In the genomic region with DNA sequence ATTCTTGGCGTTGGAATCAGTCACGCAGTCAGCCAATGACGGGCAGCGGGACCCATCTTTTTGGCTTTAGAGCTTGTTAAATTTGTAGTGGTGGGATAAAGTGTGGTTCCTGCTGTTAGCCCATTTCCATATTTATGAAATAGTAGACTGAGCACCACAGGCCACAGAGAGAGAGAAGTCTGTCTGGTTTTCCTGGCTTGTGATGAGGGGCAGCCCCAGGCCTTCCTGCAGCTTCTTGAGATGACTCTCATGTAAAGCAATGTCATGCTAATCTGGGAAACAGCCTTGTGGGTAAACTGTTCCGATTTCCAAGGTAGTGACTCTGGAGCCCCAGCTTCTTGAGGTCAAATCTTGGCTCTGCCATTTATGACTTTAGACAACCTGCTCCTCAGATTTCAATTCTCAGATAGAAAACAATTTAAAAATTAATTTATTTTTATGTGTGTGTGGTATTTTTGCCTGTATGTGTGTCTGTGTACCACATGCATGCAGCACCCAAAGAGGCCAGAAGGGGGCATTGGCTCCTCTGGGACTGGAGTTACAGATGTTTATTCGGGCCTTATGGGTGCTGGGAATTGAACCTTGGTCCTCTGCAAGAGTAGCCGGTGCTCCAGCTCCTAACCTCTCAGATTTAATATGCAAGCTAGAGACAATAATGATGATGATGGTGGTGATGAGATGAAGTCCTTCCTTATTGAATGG, we compare ENCODE assay signal across 2 mouse cellular contexts.
TF ChIP-seq lines count a peak whose summit lies in the region.

No protein-coding gene starts in this region.

TF ChIP-seq in CH12.LX, 34 proteins besides CTCF, POLR2A, EP300 and RAD21:
- TF ChIP-seq MAFK (IDR thresholded peaks at IDR 0.05; ENCODE audit: insufficient replicate concordance, low read length) (peak; percentile 76), MEF2A (IDR thresholded peaks at IDR 0.05; ENCODE audit: borderline replicate concordance, low read depth, low read length) (peak; percentile 96), USF2 (conservative IDR thresholded peaks at IDR 0.05; ENCODE audit: low read depth, low read length) (no peak), SMC3 (IDR thresholded peaks at IDR 0.05; ENCODE audit: low read depth, low read length) (peak; percentile 29; the same call in 1 of the 2 replicates), NRF1 (IDR thresholded peaks at IDR 0.05; ENCODE audit: low read depth, low read length) (no peak), TCF12 (IDR thresholded peaks at IDR 0.05; ENCODE audit: low read depth, low read length) (peak; percentile 96), MAZ (IDR thresholded peaks at IDR 0.05; ENCODE audit: low read depth, low read length) (peak; percentile 63; the same call in 1 of the 2 replicates), SIN3A (IDR thresholded peaks at IDR 0.05; ENCODE audit: low read length) (peak; percentile 73), GABPA (IDR thresholded peaks at IDR 0.05; ENCODE audit: insufficient replicate concordance, low read depth, low read length) (no peak), CHD2 (IDR thresholded peaks at IDR 0.05; ENCODE audit: low read length) (peak; percentile 78; the same call in 1 of the 2 replicates), JUND (conservative IDR thresholded peaks at IDR 0.05; ENCODE audit: low read depth, low read length) (peak; percentile 87), ELF1 (IDR thresholded peaks at IDR 0.05; ENCODE audit: low read depth, low read length) (peak; percentile 48; the same call in 1 of the 2 replicates), NELFE (IDR thresholded peaks at IDR 0.05; ENCODE audit: low read depth, low read length) (peak; percentile 19; the same call in 1 of the 2 replicates), MXI1 (IDR thresholded peaks at IDR 0.05; ENCODE audit: low read depth, low read length) (no peak), IRF4 (IDR thresholded peaks at IDR 0.05; ENCODE audit: low read depth, low read length) (peak; percentile 95), ZC3H11A (IDR thresholded peaks at IDR 0.05; ENCODE audit: low read depth, low read length) (no peak), KAT2A (IDR thresholded peaks at IDR 0.05; ENCODE audit: insufficient replicate concordance, low read length) (no peak), MYC (IDR thresholded peaks at IDR 0.05; ENCODE audit: low read depth, low read length) (0 out of 2 replicates have a peak, but pooled peaks have one; percentile 68), TBP (conservative IDR thresholded peaks at IDR 0.05; ENCODE audit: low read depth, low read length) (0 out of 2 replicates have a peak, but pooled peaks have one; percentile 36), ETS1 (conservative IDR thresholded peaks at IDR 0.05; ENCODE audit: low read depth, low read length) (peak; percentile 88), ZMIZ1 (IDR thresholded peaks at IDR 0.05; ENCODE audit: low read depth, low read length) (no peak; the same call in 1 of the 2 replicates), UBTF (IDR thresholded peaks at IDR 0.05; ENCODE audit: low read depth, low read length) (no peak), CHD1 (IDR thresholded peaks at IDR 0.05; ENCODE audit: low read depth, low read length) (0 out of 2 replicates have a peak, but pooled peaks have one; percentile 51), ZNF384 (IDR thresholded peaks at IDR 0.05; ENCODE audit: low read depth, low read length) (no peak), E2F4 (IDR thresholded peaks at IDR 0.05; ENCODE audit: insufficient replicate concordance, low read depth, low read length) (peak; percentile 66; the same call in 1 of the 2 replicates), ZKSCAN1 (IDR thresholded peaks at IDR 0.05; ENCODE audit: borderline replicate concordance, low read depth, low read length) (no peak), RCOR1 (conservative IDR thresholded peaks at IDR 0.05; ENCODE audit: low read depth, low read length) (peak; percentile 86), USF1 (IDR thresholded peaks at IDR 0.05; ENCODE audit: low read depth, low read length) (no peak), POLR2AphosphoS2 (IDR thresholded peaks at IDR 0.05; ENCODE audit: low read depth, low read length) (0 out of 2 replicates have a peak, but pooled peaks have one; percentile 61), MAX (IDR thresholded peaks at IDR 0.05; ENCODE audit: low read length) (peak; percentile 64; the same call in 1 of the 2 replicates), JUN (IDR thresholded peaks at IDR 0.05; ENCODE audit: insufficient read depth, low read depth, low read length) (peak; percentile 75), BHLHE40 (IDR thresholded peaks at IDR 0.05; ENCODE audit: low read depth, low read length) (peak; percentile 83), PAX5 (IDR thresholded peaks at IDR 0.05; ENCODE audit: low read length) (no peak), HCFC1 (IDR thresholded peaks at IDR 0.05; ENCODE audit: low read depth, low read length) (no peak; the same call in none of the 2 replicates)

TF ChIP-seq in MEL, 35 proteins besides CTCF, POLR2A, EP300 and RAD21:
- no peak for TF ChIP-seq SMC3 (IDR thresholded peaks at IDR 0.05; ENCODE audit: low read depth, low read length)
- TF ChIP-seq HCFC1 (IDR thresholded peaks at IDR 0.05; ENCODE audit: low read depth, low read length): no peak
- no peak for TF ChIP-seq MEF2A (IDR thresholded peaks at IDR 0.05; ENCODE audit: extremely low read depth, insufficient replicate concordance, low read depth, low read length, poor library complexity, severe bottlenecking)
- no peak for TF ChIP-seq MAFK (IDR thresholded peaks at IDR 0.05; ENCODE audit: borderline replicate concordance, low read depth, low read length)
- TF ChIP-seq TAL1 (IDR thresholded peaks at IDR 0.05; ENCODE audit: low read length): no peak
- TF ChIP-seq ZNF384 (IDR thresholded peaks at IDR 0.05; ENCODE audit: low read depth, low read length): no peak
- no peak for TF ChIP-seq TCF12 (IDR thresholded peaks at IDR 0.05; ENCODE audit: low read depth, low read length)
- no peak for TF ChIP-seq ZKSCAN1 (IDR thresholded peaks at IDR 0.05; ENCODE audit: low read depth, low read length)
- TF ChIP-seq BHLHE40 (IDR thresholded peaks at IDR 0.05; ENCODE audit: borderline replicate concordance, low read depth, low read length): no peak
- no peak for TF ChIP-seq UBTF (IDR thresholded peaks at IDR 0.05; ENCODE audit: borderline replicate concordance, insufficient read depth, low read depth, low read length)
